Mouse (Mus musculus) heart, adult 18-20 months (tissue): ENCODE results near the gene Slit3. TPM values are rescaled to one million over a fixed set of nuclear protein-coding genes. Genes with fewer than 3 reads are reported as not detected.
A peak's percentile ranks its signal among the peaks of the same experiment; 100 is the strongest.

Source experiments
- DNase-seq, 2 experiments: peaks; one replicate each; pipeline ENCODE4 v3.0.0; 2021 to 2022; ENCODE audit warnings: mixed read lengths in 1 of 2
- total RNA-seq, 2 experiments: library from RNA; stranded (reverse); gene quantifications; 2 replicates each; pipeline ENCODE4 v1.2.3; 2021

The Slit3 gene
- total RNA-seq, 2 experiments from 2014 or later = 12.6 to 13.3 TPM

GRCm38 (mm10) chr11:35275300-35275699 is 154.3 kb downstream of the Slit3 start:
- DNase-seq = no peak

GRCm38 (mm10) chr11:35276001-35276400 is 155.0 kb downstream of the Slit3 start:
- DNase-seq = no peak

GRCm38 (mm10) chr11:35278128-35278769 is 157.2 kb downstream of the Slit3 start:
- DNase-seq = peak; percentile 51

DNA sequence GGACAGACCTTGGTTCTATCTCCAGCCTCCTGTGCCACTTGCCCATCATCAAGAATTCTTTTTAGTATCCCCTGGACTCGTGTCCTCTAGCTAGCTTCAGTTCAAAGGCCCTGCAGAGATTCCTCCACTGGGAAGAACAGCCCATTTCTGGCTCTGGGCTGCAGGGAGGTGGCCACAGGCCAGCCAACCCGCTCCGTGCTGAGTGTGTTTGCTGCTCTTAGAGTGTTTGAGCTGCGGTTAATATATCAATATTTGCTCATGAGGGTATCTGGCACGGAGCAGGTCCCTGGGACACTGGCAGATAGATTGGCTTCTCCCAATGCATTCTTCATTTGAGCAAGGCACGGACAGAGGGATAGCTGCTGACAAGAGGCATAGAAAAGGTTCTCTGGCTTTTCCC is 159.8 kb downstream of the Slit3 start:
- DNase-seq = peak in 1 of 2 experiments; percentile 24

DNA sequence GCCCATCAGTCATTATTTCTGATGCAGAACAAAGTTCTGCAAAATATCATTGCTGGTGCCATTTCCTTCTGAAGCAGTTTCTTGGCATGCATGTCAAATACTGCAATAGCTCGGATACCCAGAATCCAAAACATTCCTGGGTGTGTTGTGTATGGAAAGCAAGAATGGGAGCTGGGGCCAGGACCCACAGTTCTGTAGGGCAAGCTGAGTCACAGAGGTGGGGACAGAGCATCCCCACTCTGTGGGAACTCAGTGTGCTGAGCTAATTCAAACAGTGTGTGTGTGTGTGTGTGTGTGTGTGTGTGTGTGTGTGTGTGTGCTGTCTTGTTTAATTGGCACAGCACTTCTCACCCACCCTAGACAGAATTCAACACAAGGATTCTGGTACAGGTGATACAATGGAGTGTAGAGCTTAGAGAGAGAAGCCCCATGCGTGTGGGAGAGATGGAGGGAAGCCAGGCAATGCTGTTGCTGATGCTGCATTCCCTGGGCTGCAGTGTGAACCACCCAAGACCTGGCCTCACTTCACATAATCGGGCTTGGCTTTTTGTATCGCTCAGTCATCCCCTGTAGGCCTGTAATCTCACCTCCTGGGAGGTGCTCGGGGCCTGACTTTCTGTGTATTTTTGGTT is 161.1 kb downstream of the Slit3 start:
- DNase-seq = no peak

DNA sequence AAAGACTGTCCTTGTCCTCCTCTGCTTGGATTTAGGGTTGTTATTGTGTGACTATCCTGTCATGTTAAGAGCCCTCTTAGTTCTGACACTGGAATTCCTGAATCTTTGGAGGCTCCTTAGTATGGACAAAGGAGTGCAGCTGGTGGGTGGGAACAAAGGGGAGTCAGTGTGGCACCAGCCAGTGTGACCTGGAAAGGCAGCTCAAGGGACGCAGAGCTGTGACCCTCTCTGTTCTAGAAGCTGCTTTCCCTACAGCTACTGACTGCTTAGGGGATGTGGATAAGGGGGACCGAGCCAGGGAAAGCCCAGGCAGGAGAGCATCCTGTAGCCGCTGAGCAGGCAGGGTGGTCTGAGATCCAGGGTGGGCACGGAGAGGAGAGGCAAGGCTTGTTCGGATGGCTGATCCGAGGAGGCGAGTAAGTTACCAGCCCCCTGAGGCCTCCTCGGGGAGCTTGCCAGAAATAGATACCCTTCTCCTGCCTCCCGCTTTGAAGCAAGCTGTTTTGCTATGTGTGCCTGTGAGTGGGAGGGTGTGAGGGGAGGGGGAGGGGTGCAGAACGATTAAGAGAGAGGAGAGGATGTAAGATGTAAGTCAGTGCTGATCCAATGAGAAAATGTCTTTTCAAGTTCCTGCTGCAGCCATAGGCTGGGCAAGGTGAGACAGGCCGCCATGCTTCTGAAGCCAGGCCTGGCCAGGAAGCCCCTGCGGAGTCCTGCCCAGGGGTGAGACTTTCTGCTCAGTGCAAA is 162.0 kb downstream of the Slit3 start:
- no peak for DNase-seq

GRCm38 (mm10) chr11:35283767-35284166 is 162.7 kb downstream of the Slit3 start:
- DNase-seq = peak; percentile 61 to 75

- no peak for DNase-seq
Measured at GRCm38 (mm10) chr11:35286578-35287390, 165.8 kb downstream of the Slit3 start.

DNA sequence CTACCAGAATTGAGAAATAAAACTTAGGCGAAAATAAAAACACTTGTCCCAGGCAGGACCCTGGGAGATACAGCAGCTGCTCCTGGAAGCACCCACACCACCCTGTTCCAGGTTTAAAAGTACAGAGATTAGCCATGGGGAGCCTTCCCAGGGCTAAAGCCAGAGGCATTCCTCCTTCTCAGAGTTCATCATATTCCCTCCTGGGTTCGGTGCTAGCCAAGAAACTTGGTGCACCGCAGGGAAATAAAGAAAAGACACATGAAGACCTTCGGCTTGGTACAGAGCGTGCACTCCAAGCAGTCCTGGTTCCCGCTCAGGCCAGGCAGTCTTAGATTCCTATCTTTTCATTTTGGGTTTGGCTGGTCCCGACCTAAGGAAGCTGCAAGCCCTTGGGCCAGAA is 167.0 kb downstream of the Slit3 start:
- peak; percentile 31 to 68 for DNase-seq

- DNase-seq = peak in 1 of 2 experiments; percentile 28
Measured at GRCm38 (mm10) chr11:35288761-35289278, 167.8 kb downstream of the Slit3 start.

DNA sequence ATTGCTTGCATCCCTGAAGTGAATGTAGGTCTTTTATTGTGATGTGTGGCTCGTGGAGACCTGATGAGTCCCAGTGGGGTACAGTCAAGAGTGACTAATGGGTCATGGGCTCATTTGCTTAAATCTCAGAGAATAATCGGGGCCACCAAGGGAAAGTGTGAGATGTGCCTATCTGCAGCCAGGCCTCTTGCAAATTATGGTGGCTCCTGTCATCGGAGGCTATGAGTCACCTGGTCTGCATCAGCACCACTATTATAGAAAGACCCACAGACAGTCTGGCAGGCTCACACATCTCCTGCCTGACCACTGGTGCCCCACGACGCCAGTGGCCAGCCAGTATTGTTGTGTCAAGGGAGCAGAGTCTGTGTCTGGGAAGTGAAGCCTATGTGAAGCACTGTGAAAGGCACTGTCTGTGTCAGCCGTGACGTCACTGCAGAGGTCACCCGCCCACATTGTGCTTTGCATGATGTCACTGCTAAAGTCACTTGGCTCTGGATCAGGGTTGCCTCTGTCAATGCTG is 171.3 kb downstream of the Slit3 start:
- DNase-seq = no peak

GRCm38 (mm10) chr11:35293197-35293596 is 172.2 kb downstream of the Slit3 start:
- peak; percentile 67 to 73 for DNase-seq

GRCm38 (mm10) chr11:35294670-35295069 is 173.6 kb downstream of the Slit3 start:
- DNase-seq = no peak

DNA sequence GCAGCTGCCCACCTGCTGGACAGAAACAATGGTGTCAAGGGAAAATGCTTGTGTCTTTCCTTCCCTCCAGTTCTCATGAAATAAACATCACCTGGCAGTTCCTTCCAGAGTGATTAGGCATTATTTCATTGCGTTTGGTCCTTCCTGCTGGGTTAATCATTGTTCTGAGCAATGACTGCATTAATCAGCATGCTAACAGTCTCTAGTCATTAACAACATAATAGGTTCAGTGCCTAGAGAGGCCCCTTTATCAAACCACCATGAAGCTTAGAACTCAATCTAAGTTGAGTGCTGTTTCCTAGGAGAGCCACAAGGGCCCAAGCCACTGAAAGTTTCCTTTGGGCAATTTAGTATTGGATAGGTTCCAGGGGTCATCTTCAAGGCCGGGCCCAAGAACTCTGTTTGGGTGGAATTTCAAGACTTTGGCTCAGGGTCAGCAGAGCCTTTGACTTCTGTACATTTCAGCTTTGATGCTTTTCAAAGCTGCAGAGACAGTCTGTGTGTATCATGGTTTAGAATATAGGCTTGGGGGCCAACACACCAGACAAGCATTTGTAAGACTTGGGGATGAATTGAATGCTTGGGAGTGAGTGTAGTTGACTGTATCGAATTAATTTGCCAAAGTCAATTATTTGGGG is 174.3 kb downstream of the Slit3 start:
- DNase-seq = no peak

DNA sequence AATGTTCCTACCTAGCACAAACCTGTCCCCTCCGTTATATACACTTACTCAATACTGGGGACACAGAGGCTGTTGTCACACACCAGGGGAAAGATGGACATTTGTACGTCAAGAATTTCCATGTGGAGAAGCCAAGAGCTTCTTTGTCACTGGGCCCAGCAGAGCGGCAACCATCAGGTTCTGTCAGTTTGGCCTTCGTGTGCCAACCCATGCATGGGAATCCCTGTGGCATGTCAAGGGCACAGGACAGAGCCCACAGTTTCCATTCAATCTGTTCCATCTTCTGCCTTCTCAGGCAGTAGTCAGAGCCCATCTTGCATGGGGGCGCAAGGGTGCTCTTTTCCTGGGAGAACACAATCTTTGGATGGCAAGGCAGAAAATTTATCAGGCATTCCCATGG is 175.8 kb downstream of the Slit3 start:
- DNase-seq = no peak

DNA sequence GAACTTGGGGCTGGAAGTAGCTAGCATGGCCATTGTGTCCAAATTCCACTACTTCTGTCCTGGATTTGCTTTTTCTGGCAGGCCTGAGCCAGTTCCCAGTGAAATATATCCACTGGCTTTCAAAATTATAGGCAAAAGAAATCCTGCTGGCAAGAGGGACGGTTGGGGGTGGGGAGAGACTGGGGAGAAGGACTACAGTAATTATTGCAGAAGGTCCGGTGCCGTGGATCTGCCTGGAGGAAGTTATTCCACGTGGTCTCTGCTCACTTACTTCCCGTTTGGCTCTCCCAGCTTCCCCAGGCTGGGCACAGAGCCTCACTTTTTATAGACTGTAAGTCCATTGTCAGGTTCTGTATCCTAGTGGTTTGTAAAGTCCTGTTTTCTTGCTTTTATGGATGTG is 176.3 kb downstream of the Slit3 start:
- peak; percentile 64 to 70 for DNase-seq

DNA sequence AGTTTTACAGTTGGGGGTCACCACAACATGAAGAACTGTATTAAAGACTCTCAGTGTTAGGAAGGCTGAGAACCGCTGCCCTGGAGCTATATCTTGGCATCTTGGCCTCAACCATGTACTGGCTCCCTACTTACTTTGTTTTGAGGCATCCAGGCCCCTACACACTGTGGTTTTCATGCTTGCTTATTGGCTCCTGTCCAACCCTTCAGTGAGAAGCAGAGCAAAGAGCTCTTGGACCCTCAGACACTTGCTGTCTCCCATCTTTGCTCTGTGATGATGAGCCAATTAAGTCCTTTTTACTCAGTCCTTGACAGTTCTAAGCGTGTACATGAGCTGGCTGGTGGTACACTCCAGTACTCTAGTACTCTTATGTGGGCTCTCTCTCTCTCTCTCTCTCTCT is 177.5 kb downstream of the Slit3 start:
- no peak for DNase-seq

DNA sequence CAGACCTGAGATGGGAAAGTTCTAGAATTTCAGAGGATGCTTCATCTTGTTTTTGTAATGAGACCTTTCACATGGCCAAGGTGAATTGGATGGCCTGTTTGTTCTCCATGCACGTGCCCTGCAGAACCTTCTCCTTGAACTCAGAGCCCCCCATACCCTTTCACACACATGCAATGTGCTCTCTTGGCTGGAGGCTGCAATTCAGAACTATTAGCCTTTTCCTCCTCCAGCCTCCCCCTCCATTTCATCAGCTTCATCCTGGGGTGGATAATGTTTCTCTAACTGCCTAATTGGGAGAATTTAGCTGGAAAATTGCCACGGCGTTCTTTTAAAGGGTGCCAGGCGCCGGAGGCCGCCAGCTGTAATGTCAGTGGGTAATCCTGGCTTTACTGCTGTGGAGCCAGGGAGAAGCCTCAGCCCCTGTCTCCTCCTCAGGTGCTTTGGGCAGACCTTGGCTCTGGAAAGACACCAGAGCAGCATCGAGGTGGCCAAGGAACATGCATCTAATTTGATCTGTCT is 178.9 kb downstream of the Slit3 start:
- no peak for DNase-seq

DNA sequence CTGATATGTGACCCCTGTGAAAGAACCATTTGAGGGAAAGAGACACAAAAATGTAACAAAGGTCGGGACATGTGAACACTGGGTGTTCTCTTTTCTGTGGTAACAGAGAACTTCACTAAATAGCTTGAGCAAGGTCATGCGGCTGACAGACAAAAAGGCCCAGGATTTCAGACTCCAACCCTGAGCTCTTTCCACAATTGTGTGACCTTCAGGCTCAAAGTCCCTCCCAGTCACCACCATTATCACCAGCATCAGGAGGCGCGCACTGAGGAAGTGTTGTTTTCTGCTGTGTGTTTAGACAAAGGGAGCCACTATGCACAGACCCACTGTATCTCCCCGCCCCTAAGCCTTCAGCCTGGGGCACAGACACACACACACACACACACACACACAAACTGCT is 181.2 kb downstream of the Slit3 start:
- no peak for DNase-seq

DNA sequence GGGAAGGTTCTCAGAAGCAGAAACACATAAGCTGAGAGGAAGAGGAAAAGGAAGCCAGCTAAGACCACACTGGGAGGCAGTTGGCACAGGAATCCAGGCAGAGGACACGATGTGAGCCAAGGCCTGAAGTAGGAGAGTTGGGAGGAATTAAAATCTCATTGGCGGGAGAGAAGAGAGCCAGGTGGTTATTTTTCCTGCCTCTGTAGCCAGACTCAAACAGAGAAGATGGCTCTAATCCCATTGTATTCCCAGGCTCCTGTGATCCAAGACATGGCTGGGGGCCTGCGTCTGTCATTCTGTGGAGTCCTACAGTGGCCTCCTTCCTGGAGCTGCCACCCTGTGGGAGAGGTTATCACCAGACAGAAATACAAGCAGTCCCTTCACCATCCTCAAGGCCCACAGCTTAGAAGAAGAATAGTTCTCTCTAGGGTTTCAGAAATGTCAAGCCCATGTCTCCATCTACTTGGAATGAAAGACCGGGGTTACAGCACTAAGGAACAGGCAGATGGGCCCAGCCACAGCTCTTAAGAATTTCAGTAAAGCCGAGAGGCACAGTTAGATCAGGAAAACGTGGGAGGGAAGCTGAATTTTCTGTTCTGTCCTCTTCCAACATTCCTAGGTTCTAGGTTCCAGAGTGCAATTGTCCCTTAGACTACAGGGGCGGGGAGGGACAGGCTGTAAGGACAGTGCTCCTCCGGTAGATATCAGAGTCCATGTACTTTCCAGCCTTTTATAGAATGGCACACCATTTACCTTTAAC is 183.4 kb downstream of the Slit3 start:
- DNase-seq = no peak
